Comparison of ENCODE assay signal across 11 mouse cellular contexts in the genomic region with DNA sequence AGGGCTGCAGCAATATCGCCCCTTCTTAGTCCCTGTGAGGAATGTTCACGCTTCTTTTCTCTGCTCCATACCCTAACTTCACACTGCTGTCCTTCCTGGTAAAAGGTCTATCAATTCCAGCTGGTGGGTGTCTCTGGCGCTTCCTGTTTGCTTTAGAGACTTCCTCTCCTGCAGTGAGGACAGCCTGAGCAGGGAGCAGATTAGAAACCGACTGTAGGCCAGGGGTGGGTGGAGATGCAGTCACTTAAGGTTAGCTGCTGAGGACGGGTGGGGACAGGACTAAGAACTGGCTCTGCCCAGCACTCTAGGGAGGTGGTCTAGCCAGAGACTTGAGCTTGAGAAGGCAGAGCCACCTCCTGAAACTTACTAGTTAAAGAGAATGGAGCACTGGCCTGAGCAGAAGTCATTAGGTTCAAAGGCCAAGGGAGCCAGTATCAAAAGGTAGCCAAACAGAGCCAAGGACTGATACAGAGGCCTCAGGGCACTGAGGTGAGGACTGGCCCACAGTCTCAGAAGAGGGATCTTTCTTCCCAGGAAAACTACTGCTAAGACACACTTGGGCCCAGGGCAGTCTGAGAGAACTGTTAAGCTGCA. TPM values are rescaled to one million over a fixed set of nuclear protein-coding genes. Genes with fewer than 3 reads are reported as not detected.
DNase-seq lines count a peak whose midpoint lies in the region; ATAC-seq and TF ChIP-seq lines count a peak whose summit lies in the region.
"Had no signal": no experiment of that assay in that cellular context is flagged by ENCODE, and none has a peak within 500 bp of the region (broad histone marks: within the 10 kb centered on the region; RNA-seq: fewer than 3 reads in every experiment).

No protein-coding gene starts in this region.

- intact Hi-C loops in heart, adult 2 months (cut with DNase I), result loop anchor here (10.0 kb wide), 1 partner anchor 340 kb away; no protein-coding TSS in a partner anchor

- no peak; the same call in 1 of the 2 replicates for ATAC-seq in megakaryocyte progenitor cell, adult 5-6 weeks (replicated peaks; ENCODE audit: poor library complexity)
- ATAC-seq: Patski had no signal

- DNase-seq in layer of hippocampus, adult 2 months (ENCODE audit: low spot score in 2 of 2), result no peak
- no peak for DNase-seq in layer of hippocampus, adult 11-12 months (ENCODE audit: low spot score)
- DNase-seq in heart, adult 2 months, result peak; percentile 49 to 62
- DNase-seq in limb, embryonic 10.5 days (ENCODE audit: low spot score), result no peak
- no peak for DNase-seq in layer of hippocampus, postnatal 36 days
- DNase-seq in cerebellum, adult 9-11 months, result no peak
- DNase-seq: thymus, postnatal 4 days had no signal

- peaks cover 34% of the 10 kb centered on the region for H3K36me3 ChIP-seq in heart, adult 2 months (ENCODE audit: control insufficient read depth, insufficient read depth, low read length)
- peaks cover 28% of the 10 kb centered on the region for H3K36me3 ChIP-seq in limb, embryonic 10.5 days
- peaks cover 13% of the 10 kb centered on the region for H3K36me3 ChIP-seq in small intestine, adult 2 months (ENCODE audit: control insufficient read depth, insufficient read depth, low read length)

- no peak for TF ChIP-seq CTCF in layer of hippocampus, adult 2 months (conservative IDR thresholded peaks at IDR 0.05)
- TF ChIP-seq CTCF in heart, adult 2 months (IDR thresholded peaks at IDR 0.05), result no peak
- TF ChIP-seq CTCF in small intestine, adult 2 months (IDR thresholded peaks at IDR 0.05; ENCODE audit: extremely low read depth, insufficient read length, insufficient replicate concordance, low read depth, low read length), result no peak

- no peak for TF ChIP-seq POLR2A in heart, adult 2 months (IDR thresholded peaks at IDR 0.05; ENCODE audit: insufficient read depth, low read depth, low read length)
- TF ChIP-seq POLR2A in small intestine, adult 2 months (IDR thresholded peaks at IDR 0.05; ENCODE audit: low read depth, low read length), result no peak

- H3K79me2 ChIP-seq in heart, adult 2 months (replicated peaks; ENCODE audit: control insufficient read depth, insufficient read depth, low read length), result peaks cover 6% of the 10 kb centered on the region

- WGBS in heart, adult 2 months, result 21% methylated on average over 5 of the region's 5 CpGs
- WGBS in limb, embryonic 10.5 days, result 36% methylated on average over 5 of the region's 5 CpGs
- 21% methylated on average over 5 of the region's 5 CpGs for WGBS in small intestine, adult 2 months

- TF ChIP-seq EP300 in heart, adult 2 months (IDR thresholded peaks at IDR 0.05; ENCODE audit: insufficient read depth, low read depth, low read length), result peak; percentile 62; the same call in 1 of the 2 replicates

- peaks cover 47% of the 10 kb centered on the region for H3K4me1 ChIP-seq in heart, adult 2 months (ENCODE audit: control insufficient read depth, insufficient read depth, low read length)
- peaks cover 31% of the 10 kb centered on the region for H3K4me1 ChIP-seq in limb, embryonic 10.5 days
- peaks cover 30% of the 10 kb centered on the region for H3K4me1 ChIP-seq in small intestine, adult 2 months (ENCODE audit: control insufficient read depth, insufficient read depth, insufficient read length, low read length)

- peak overlapping the region; percentile 32; the same call in 1 of the 2 replicates for H3K9ac ChIP-seq in heart, adult 2 months (ENCODE audit: low read depth, low read length)

- H3K9me3 ChIP-seq in limb, embryonic 10.5 days (replicated peaks), result no peaks in the 10 kb centered on the region

- no peaks in the 10 kb centered on the region for H3K27me3 ChIP-seq in heart, adult 2 months (ENCODE audit: control insufficient read depth, insufficient read depth, low read length)
- no peaks in the 10 kb centered on the region for H3K27me3 ChIP-seq in limb, embryonic 10.5 days (ENCODE audit: low read depth, poor library complexity, severe bottlenecking)
- H3K27me3 ChIP-seq in small intestine, adult 2 months (ENCODE audit: control insufficient read depth, insufficient read depth, low read length), result no peaks in the 10 kb centered on the region
- H3K27me3 ChIP-seq: Patski had no signal

- H3K27ac ChIP-seq in layer of hippocampus, adult 2 months, result peak overlapping the region; percentile 49
- peak overlapping the region; percentile 91 for H3K27ac ChIP-seq in heart, adult 2 months
- H3K27ac ChIP-seq in limb, embryonic 10.5 days, result peak overlapping the region; percentile 74
- peak overlapping the region; percentile 71 for H3K27ac ChIP-seq in small intestine, adult 2 months (ENCODE audit: insufficient read depth, low read depth, low read length)

- H3K4me3 ChIP-seq in layer of hippocampus, adult 2 months, result no peak overlapping the region
- H3K4me3 ChIP-seq in heart, adult 2 months, result no peak overlapping the region
- H3K4me3 ChIP-seq in limb, embryonic 10.5 days, result 0 out of 2 replicates have a peak overlapping the region, but pooled peaks have one; percentile 11
- no peak overlapping the region for H3K4me3 ChIP-seq in small intestine, adult 2 months (ENCODE audit: low read depth, low read length)

RNA-seq across cellular contexts. Expression of gene Hspb9, which starts 11.4 kb away (rescaled TPM):
- total RNA-seq in layer of hippocampus, adult 2 months (2021), result not detected
- total RNA-seq in heart, adult 2 months (2021), result not detected
- 0.50 and 0.62 TPM in 2 replicates for polyA plus RNA-seq in heart, adult 2 months (2012; rRNA removed)
- 0.31 and 0.56 TPM in 2 replicates for polyA plus RNA-seq in limb, embryonic 10.5 days (2016; fragmentation: Nextera tagmentation; extraction: Ambion mirVana)
- polyA plus RNA-seq in small intestine, adult 2 months (2012; rRNA removed), result not detected in 2 replicates
- total RNA-seq in megakaryocyte progenitor cell, adult 5-6 weeks (2015), result not detected in 2 replicates
- 0.37 and 0.47 TPM in 2 replicates for total RNA-seq in megakaryocyte progenitor cell, adult 5-6 weeks (2017)
- not detected for total RNA-seq in layer of hippocampus, postnatal 36 days (2021)

RNA-seq across cellular contexts. Expression of gene Kat2a, which starts 12.8 kb away (rescaled TPM):
- 10 to 100 TPM; 55.4 to 57.8 TPM for total RNA-seq in layer of hippocampus, adult 2 months (2021)
- 10 to 100 TPM; 13.1 to 14.0 TPM for total RNA-seq in heart, adult 2 months (2021)
- 18.9 and 21.7 TPM in 2 replicates for polyA plus RNA-seq in heart, adult 2 months (2012; rRNA removed)
- polyA plus RNA-seq in limb, embryonic 10.5 days (2016; fragmentation: Nextera tagmentation; extraction: Ambion mirVana), result 77.2 and 87.7 TPM in 2 replicates
- 10.9 and 12.2 TPM in 2 replicates for polyA plus RNA-seq in small intestine, adult 2 months (2012; rRNA removed)
- total RNA-seq in megakaryocyte progenitor cell, adult 5-6 weeks (2015), result 31.7 and 40.1 TPM in 2 replicates
- 28.9 and 30.4 TPM in 2 replicates for total RNA-seq in megakaryocyte progenitor cell, adult 5-6 weeks (2017)
- 10 to 100 TPM; 53.0 to 54.4 TPM for total RNA-seq in layer of hippocampus, postnatal 36 days (2021)

RNA-seq across cellular contexts. Expression of gene Rab5c, which starts 13.0 kb away (rescaled TPM):
- 100 to 1,000 TPM; 137 to 148 TPM for total RNA-seq in layer of hippocampus, adult 2 months (2021)
- total RNA-seq in heart, adult 2 months (2021), result 10 to 100 TPM; 53.0 to 56.3 TPM
- 69.3 and 97.8 TPM in 2 replicates for polyA plus RNA-seq in heart, adult 2 months (2012; rRNA removed)
- 13.1 and 16.8 TPM in 2 replicates for polyA plus RNA-seq in limb, embryonic 10.5 days (2016; fragmentation: Nextera tagmentation; extraction: Ambion mirVana)
- polyA plus RNA-seq in small intestine, adult 2 months (2012; rRNA removed), result 186 and 350 TPM in 2 replicates
- total RNA-seq in megakaryocyte progenitor cell, adult 5-6 weeks (2015), result 129 and 135 TPM in 2 replicates
- total RNA-seq in megakaryocyte progenitor cell, adult 5-6 weeks (2017), result 101 and 105 TPM in 2 replicates
- 100 to 1,000 TPM; 143 to 149 TPM for total RNA-seq in layer of hippocampus, postnatal 36 days (2021)

RNA-seq across cellular contexts. Expression of gene Dhx58, which starts 20.9 kb away (rescaled TPM):
- 1 to 10 TPM; 1.6 to 2.3 TPM for total RNA-seq in layer of hippocampus, adult 2 months (2021)
- total RNA-seq in heart, adult 2 months (2021), result under 1 TPM; 0.55 to 0.70 TPM
- 2.8 and 3.0 TPM in 2 replicates for polyA plus RNA-seq in heart, adult 2 months (2012; rRNA removed)
- polyA plus RNA-seq in limb, embryonic 10.5 days (2016; fragmentation: Nextera tagmentation; extraction: Ambion mirVana), result 3.1 and 4.4 TPM in 2 replicates
- polyA plus RNA-seq in small intestine, adult 2 months (2012; rRNA removed), result 4.7 and 13.3 TPM in 2 replicates
- 10.4 and 11.1 TPM in 2 replicates for total RNA-seq in megakaryocyte progenitor cell, adult 5-6 weeks (2015)
- 11.5 and 13.6 TPM in 2 replicates for total RNA-seq in megakaryocyte progenitor cell, adult 5-6 weeks (2017)
- 1 to 10 TPM; 1.5 to 3.4 TPM for total RNA-seq in layer of hippocampus, postnatal 36 days (2021)

RNA-seq across cellular contexts. Expression of gene Zfp385c, which starts 32.8 kb away (rescaled TPM):
- under 1 TPM; 0.20 to 0.67 TPM for total RNA-seq in layer of hippocampus, adult 2 months (2021)
- under 1 TPM; 0.34 to 0.48 TPM for total RNA-seq in heart, adult 2 months (2021)
- polyA plus RNA-seq in heart, adult 2 months (2012; rRNA removed), result 0.59 and 0.61 TPM in 2 replicates
- 0.15 and 0.16 TPM in 2 replicates for polyA plus RNA-seq in limb, embryonic 10.5 days (2016; fragmentation: Nextera tagmentation; extraction: Ambion mirVana)
- 0.14 and 0.62 TPM in 2 replicates for polyA plus RNA-seq in small intestine, adult 2 months (2012; rRNA removed)
- total RNA-seq in megakaryocyte progenitor cell, adult 5-6 weeks (2015), result not detected in 2 replicates
- total RNA-seq in megakaryocyte progenitor cell, adult 5-6 weeks (2017), result not detected in 2 replicates
- under 1 TPM; 0.15 to 0.66 TPM for total RNA-seq in layer of hippocampus, postnatal 36 days (2021)
- polyA plus RNA-seq: midbrain, embryonic 11.5 days; Patski had no signal

Comparison
In these comparisons a context has a peak if more than half of its experiments do, and no peak if none do; other contexts are left out.
1. DNase-seq: peak in heart, adult 2 months (2 of 2); none in layer of hippocampus, adult 2 months (0 of 2), layer of hippocampus, adult 11-12 months (single experiment), limb, embryonic 10.5 days (single experiment), layer of hippocampus, postnatal 36 days (0 of 2) and cerebellum, adult 9-11 months (single experiment).
2. Peak in every context shown above with its lines, with median percentiles within 50 percentile points of each other: H3K27ac ChIP-seq.